Mouse (Mus musculus) regulatory T cell (primary cell): ENCODE measurements around the gene Avpr2.

Experiments used
- in situ Hi-C: fragments of 300-600 bp; cut with MboI, MseI; formaldehyde crosslinking; loops from one replicate; pipeline ENCODE4 v1.15.1; 2025; ENCODE audit warnings: high pct_unique_total_duplicates

Gene Avpr2

GRCm38 (mm10) chrX:73891551-73892152, at the start of gene Avpr2:
Gene Avpr2 (plus strand): TSS chrX:73892102.
- in situ Hi-C loops = no loop called here

DNA sequence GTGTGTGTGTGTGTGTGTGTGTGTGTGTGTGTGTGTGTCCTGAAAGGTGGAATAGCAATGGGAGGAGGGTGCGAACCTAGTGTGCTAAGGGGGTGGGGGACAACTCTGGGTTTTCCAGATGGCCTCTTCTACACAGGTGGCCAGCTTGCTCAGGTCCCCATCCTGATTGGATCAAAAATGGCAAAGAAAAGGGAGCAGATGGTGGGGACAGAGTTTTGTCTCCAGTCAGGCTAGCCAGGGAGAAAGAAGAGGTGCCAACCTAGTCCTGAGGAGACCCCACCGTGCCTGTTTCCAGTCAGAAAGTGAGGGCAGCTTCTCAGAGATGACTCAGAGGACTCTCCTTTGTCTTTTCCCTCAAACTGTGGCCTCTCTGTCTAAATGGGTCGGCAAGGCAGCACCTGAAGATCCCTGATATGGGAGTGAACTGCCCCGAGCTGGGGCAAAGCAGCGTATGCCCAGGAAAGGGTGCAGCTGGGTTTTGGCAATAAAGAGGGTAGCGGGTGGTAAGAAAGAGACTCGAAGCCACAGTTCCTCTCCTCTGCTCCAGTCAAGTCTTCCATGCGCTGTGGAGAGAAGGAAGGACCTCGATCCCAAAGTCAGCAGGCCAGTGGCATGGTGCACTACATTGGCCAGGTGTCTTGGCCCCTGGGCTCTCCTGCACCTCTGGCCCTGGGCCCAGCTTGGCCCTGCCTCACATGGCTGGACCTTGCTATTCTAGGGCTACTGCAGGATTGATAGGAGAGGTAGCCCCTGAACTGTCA, 37.4 kb upstream of the Avpr2 start:
- in situ Hi-C loops = loop anchor here (5.0 kb wide), 1 partner anchor 47 kb away; no protein-coding TSS in a partner anchor

GRCm38 (mm10) chrX:73855087-73855408, 36.9 kb upstream of the Avpr2 start:
- in situ Hi-C loops = no loop called here

DNA sequence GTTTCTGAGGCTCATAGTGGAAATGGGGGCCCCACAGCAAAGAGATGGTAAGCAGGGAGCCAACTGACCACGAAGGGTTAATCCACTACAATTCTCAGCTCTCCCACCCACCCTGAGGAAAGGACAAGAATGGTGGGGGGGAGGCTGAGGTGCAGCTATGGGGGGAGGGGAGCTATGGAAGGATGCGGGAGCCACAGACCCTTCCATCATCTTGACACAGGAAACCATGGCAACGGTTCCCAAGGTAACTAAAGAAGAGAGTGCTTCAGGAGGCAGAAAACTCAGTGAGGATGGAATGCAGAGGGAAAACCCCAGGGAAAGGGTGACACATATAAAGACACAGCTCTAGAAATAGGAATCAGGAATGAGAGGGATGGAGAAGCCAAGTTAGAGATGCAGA, 27.2 kb upstream of the Avpr2 start:
- in situ Hi-C loops = no loop called here

GRCm38 (mm10) chrX:73867256-73867655, 24.6 kb upstream of the Avpr2 start:
- in situ Hi-C loops = no loop called here

GRCm38 (mm10) chrX:73867852-73868251, 24.1 kb upstream of the Avpr2 start:
- in situ Hi-C loops = no loop called here

DNA sequence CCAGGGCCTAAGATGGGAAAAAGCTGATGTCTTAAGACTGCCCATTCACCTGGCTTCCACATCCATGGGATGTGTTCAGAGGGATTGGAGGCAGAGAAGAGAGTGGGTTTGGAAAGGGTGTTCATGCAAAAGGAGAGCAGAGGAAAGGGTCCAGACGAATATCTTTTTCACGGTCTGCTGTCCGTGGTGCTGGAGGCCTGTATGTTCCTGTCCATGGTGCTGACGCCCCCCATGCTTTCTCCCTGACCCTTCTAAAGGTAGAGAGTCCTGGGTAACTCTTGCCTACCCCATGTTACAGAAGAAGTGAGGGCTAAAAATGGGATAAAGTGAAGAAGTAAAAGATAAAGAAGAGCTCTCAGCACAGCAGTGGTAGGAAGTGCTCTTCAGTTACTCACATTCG, 22.6 kb upstream of the Avpr2 start:
- in situ Hi-C loops = no loop called here

DNA sequence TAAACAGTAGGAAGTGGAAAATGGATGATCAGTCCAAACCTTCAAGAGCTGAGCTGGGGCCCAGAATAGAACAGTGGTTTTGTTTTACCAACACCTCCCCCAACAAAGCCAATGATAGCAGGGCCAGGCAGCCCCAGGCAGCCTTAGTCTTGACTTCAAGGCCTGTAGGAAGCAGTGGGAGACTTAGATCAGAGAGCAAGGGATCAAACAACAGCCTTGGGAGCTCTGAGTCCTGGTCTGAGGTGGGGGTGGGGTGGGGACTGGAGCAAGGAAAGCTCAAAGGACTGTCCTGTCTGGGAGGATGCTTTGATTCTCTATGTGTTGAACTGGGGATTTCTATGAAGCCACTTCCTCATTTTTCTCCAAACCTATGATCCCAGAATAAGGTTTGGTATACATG, 20.4 kb upstream of the Avpr2 start:
- in situ Hi-C loops = no loop called here

DNA sequence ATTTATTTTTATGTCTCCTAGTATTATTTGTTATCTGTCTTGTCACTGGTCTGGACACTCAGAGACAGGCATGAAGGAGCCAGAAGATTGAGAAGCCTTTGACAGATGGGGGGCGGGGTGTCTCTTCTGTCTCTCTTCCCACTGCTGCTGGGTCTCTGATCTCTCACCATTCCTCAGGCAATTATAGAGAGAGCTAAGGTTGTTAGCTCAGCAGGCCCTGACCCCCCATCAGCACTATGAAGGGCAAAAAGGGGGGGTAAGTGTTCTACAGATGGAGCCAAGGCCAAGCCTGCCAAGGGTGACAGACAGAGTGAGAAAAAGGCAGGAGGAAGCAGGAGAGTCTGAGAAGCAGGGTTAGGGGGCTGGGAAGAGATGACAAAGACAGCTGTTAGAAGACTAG, 19.9 kb upstream of the Avpr2 start:
- in situ Hi-C loops = no loop called here

DNA sequence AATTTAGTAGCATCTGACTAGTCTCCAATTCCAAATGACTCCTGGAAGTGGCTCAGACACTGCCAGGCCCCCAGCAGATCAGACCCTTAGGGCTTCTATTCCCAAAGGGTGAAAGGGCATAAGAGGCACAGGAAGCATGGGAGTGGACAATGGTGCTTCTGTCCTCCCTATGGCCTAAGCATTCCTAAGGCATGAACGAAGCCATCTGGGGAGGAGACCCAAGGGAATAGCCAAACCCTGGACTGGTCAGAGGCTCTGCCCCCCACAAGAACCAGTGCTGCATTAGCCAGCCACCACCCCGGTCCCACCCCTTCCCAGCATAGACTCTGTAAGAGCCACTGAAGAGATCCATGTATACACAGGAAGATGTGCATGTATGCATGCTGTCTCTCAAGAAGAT, 16.0 kb upstream of the Avpr2 start:
- in situ Hi-C loops = no loop called here

DNA sequence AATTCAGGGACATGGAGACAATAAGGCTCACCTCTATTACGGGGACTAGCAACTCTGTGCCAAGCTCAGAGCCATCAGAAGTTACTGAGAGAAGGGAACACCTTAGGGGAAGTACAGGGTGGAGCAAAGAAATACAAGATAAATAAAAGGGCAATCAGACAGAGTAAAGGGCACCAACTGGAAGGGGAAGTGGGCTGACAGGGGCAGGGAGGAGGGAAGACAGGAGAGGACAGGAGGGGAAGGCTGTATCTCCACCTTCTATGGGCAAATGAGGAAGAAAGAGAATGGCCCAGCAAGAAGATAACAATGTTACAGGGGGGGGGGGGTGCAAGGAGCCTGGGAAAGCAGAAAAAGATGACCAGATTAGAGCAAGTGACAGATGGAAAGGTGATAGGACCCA, 14.9 kb upstream of the Avpr2 start:
- in situ Hi-C loops = no loop called here

DNA sequence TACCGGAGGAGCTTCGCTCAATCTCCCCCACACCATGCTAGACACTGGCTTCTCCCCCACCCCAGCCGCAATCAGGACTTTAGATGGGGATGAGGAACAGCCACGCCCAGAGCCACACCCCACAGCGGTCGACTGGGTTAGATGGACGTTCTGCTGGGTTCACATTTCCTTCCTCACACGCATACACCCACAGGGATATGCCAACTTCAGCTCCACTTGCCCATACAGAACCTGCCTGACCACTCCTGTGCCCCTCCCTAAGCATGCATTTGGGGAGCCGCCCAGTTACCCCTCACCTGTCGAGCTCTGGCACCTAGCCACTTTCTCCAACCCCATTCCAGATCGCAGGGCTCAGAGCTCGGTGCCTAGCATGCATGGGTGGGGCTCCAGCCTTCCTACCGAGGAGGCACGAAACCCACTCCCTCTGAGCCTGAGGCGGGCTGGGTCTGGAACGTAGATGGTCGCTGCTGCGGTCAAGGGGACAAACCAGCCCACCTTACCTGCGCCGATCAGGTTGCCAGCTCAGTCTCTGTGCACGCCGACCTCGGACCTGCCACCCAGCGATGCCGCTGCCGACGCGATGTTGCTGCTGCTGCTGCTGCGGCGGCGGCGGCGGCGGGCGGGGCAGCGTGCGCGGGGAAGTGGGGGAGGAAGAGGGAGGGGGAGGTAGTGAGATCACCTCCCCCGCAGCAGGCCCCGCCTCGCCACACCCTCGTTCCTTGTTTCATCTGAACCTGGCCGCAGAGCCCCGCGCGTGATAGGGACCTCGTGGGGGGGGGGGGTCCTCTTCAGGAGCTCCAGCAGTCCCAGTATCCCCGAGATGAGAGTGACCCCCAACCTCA, 11.5 kb upstream of the Avpr2 start:
- in situ Hi-C loops = no loop called here

DNA sequence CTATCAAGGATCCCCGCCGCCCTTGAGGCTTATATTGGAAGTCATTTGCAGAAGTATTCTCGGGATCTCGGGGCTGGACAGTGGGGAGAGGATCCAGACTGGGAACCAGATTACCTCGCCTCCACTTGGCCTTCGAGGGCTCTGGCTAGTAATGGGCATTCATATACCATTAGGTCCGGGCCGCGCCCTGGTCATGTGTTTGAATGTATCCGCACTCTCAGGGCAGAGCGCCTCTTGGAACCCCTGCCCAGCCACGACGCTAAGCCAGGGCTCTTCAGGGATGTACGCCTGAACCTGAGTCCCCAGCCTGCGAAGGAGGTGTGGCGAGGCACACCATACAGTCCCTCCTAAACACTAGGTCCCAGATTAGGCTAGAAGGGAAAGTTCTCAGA, 10.9 kb upstream of the Avpr2 start:
- in situ Hi-C loops = no loop called here

DNA sequence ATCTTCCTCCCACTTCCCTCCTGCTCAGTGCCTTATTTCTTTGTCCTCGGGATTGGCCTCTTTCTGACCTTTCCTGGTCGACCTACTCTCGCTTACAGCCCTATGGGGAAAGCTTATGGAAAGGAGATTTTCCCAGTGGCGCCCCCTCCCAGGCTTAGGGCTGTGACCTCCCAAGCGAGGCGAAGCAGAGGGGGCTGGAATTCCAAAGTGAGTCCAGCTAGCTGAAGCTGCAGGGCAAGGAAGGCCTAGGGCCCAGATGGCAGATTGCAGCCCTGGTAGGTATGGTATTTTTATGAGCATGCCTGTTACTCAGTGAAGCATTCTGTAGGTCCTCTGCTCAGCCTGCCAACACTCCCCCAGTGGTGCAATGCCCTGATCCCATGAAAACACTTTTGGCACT, 10.4 kb upstream of the Avpr2 start:
- in situ Hi-C loops = no loop called here

- in situ Hi-C loops = no loop called here
Observed at GRCm38 (mm10) chrX:73892833-73893232, 931 bp downstream of the Avpr2 start.

- in situ Hi-C loops = no loop called here
Observed at GRCm38 (mm10) chrX:73895719-73896118, 3.8 kb downstream of the Avpr2 start, which contains the start of gene L1cam. Gene L1cam (minus strand): TSS chrX:73896105.

DNA sequence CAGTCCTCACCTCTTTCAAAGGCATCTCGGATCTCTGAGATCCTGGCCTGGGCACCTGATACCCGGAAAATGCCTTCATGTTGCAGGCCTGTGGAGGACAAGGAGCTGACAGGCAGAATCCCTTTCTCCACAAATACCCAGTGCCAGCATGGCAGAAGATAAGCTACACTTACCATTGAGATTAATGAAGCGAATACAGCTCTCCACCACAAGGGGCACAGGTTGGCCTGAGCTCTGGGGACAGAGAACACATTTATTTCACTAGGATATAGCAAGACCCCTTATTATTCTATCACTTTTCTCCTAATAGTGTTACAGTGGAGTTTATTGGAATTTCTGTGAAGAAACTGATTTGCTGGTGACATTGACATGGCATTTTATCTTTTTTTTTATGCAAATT, 6.1 kb downstream of the Avpr2 start:
- in situ Hi-C loops = no loop called here

- in situ Hi-C loops = no loop called here
Observed at GRCm38 (mm10) chrX:73910049-73910448, 18.1 kb downstream of the Avpr2 start.

DNA sequence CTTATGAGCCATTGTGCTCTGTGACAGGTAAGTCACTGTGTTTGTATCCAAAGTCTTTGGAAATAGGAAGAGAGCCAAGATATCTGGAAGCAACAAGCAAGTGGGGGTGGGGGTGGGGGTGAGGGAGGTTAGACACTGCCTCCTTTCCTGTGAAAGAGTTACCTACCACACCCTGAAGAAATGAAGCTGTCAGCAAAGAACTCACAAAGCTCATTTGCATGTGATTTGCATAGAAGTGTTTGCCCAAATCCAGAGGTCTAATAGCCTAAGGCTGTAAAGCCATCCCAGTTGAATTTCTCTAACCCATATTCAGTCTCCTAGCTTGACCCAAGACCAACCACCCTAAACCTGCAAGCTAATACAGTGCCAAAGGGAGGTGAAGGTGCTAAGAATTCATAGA, 18.5 kb downstream of the Avpr2 start:
- in situ Hi-C loops = no loop called here

DNA sequence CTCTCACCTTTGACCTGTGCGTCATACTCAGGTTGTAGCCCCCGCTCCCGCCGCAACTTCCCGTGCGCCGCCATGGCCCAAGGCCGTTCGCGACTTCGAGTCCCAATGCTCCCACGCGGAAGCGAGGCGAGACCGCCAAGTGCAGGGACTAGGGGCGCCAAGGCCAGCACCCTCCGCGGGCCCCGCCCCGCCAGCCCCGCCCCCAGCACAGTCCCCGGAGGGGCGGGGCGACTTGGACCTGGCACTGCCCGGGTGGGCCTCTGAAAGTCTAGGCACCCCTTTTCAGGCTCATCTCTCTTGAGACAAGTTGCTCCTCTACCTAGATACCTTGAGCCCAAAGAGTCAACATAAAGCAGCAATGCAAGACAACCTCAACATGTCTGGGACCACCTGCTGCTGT, 19.3 kb downstream of the Avpr2 start:
- in situ Hi-C loops = no loop called here

GRCm38 (mm10) chrX:73911588-73911987, 19.7 kb downstream of the Avpr2 start:
- in situ Hi-C loops = no loop called here

DNA sequence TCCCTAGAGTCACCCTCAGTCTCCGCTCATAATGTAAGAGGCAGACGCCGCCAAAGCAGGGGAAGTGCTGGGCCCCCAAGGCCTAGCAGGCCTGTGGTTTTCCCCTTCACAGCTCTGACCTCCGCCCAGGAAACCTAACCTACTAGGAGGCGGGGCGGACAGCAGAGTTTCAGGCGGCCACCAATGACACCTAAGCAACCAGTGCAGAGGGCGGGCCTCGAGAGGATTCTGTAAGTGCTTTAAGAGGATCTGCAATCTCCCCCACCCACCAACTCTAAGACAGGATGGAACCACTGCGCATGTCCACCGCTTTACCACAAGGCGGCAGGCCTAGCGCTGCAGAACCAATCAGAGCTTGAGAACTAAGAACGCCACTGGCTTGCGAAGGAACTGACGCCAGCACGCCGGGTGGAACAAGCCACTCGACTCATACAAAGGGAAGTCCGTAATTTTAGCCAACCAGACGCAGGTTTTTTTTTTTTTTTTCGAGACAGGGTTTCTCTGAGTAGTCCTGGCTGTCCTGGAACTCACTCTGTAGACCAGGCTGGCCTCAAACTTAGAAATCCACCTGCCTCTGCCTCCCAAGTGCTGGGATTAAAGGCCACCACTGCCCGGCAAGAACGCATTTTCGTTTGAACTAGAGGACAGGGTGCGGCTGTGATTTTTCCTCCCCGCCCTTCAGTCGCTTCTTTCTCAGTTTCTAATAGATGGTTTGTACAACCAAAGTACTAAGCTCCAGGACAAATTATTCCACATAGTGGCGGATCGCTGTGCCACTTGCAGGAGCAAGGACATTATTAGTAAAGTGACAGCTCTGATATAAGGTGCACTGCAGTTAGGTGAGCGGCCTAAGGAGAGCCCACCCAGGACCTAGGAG, 23.2 kb downstream of the Avpr2 start:
- in situ Hi-C loops = no loop called here
